In the genomic region with DNA sequence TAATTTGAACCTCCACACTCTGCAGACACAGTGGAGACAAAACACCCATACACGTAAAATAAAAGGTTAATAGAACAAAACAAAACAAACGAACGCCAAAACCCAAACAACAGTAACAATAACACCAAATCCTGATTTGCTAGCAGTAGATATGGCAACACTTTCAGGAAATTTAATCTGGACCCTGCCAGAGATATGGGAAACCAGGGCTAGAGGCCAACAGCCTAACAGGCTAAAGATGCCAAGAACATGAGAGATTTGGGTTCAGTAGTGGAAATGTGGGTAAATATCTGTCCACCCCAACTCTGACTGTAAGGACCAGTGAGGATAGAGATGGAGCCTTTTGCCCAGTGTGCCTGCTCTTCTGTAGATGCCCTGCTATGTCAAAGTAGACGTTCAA, we compare ENCODE assay signal across 9 mouse cellular contexts. TPM values are rescaled to one million over a fixed set of nuclear protein-coding genes. Genes with fewer than 3 reads are reported as not detected.
DNase-seq lines count a peak whose midpoint lies in the region; ATAC-seq and TF ChIP-seq lines count a peak whose summit lies in the region.
"Had no signal": no experiment of that assay in that cellular context is flagged by ENCODE, and none has a peak within 500 bp of the region (broad histone marks: within the 10 kb centered on the region; RNA-seq: fewer than 3 reads in every experiment).

No protein-coding gene starts in this region.

- no peaks in the 10 kb centered on the region for H3K9me3 ChIP-seq in hindbrain, embryonic 10.5 days
- no peaks in the 10 kb centered on the region for H3K9me3 ChIP-seq in hindbrain, embryonic 11.5 days (ENCODE audit: control insufficient read depth, low read length)
- H3K9me3 ChIP-seq in ES-Bruce4 (replicated peaks; ENCODE audit: control insufficient read depth, insufficient read depth, low read length, poor library complexity, severe bottlenecking) = no peaks in the 10 kb centered on the region
- no peaks in the 10 kb centered on the region for H3K9me3 ChIP-seq in limb, embryonic 13.5 days

- H3K27me3 ChIP-seq in hindbrain, embryonic 10.5 days (ENCODE audit: insufficient read depth, poor library complexity, severe bottlenecking) = peaks cover 42% of the 10 kb centered on the region
- H3K27me3 ChIP-seq in hindbrain, embryonic 11.5 days (ENCODE audit: control insufficient read depth, insufficient read depth, low read length) = no peaks in the 10 kb centered on the region
- no peaks in the 10 kb centered on the region for H3K27me3 ChIP-seq in ES-Bruce4 (ENCODE audit: control insufficient read depth, insufficient read depth, low read length, poor library complexity, severe bottlenecking)
- H3K27me3 ChIP-seq in limb, embryonic 13.5 days = peaks cover 6% of the 10 kb centered on the region; the same call in 1 of the 2 replicates

- H3K36me3 ChIP-seq in hindbrain, embryonic 10.5 days = no peaks in the 10 kb centered on the region
- H3K36me3 ChIP-seq in hindbrain, embryonic 11.5 days (ENCODE audit: control insufficient read depth, insufficient read depth, low read length) = no peaks in the 10 kb centered on the region
- H3K36me3 ChIP-seq in ES-Bruce4 (ENCODE audit: control insufficient read depth, insufficient read depth, low read length, poor library complexity, severe bottlenecking) = no peaks in the 10 kb centered on the region
- no peaks in the 10 kb centered on the region for H3K36me3 ChIP-seq in limb, embryonic 13.5 days

- peaks cover 20% of the 10 kb centered on the region for H3K4me1 ChIP-seq in hindbrain, embryonic 10.5 days (replicated peaks)
- H3K4me1 ChIP-seq in hindbrain, embryonic 11.5 days (replicated peaks; ENCODE audit: control insufficient read depth, insufficient read depth, low read length) = no peaks in the 10 kb centered on the region; the same call in none of the 2 replicates
- H3K4me1 ChIP-seq in ES-Bruce4 (ENCODE audit: control insufficient read depth, insufficient read depth, low read length) = peaks cover 1% of the 10 kb centered on the region
- H3K4me1 ChIP-seq in limb, embryonic 13.5 days = peaks cover 8% of the 10 kb centered on the region; the same call in 1 of the 2 replicates

- H3K27ac ChIP-seq in hindbrain, embryonic 10.5 days = no peak overlapping the region
- H3K27ac ChIP-seq in hindbrain, embryonic 11.5 days (ENCODE audit: low read depth, low read length) = no peak overlapping the region
- H3K27ac ChIP-seq in ES-Bruce4 (ENCODE audit: insufficient read depth, low read length) = no peak overlapping the region
- H3K27ac ChIP-seq in limb, embryonic 13.5 days = no peak overlapping the region
- H3K27ac ChIP-seq: macrophage had no signal

- TF ChIP-seq EP300 in ES-Bruce4 (IDR thresholded peaks at IDR 0.05; ENCODE audit: insufficient read depth, low read depth, low read length) = no peak

- no peak for TF ChIP-seq CTCF in ES-Bruce4 (IDR thresholded peaks at IDR 0.05; ENCODE audit: low read depth, low read length)

- no peak overlapping the region for H3K9ac ChIP-seq in hindbrain, embryonic 11.5 days (ENCODE audit: low read depth, low read length)
- H3K9ac ChIP-seq in ES-Bruce4 (ENCODE audit: low read depth, poor library complexity, severe bottlenecking) = peak overlapping the region; percentile 91
- no peak overlapping the region; the same call in 1 of the 2 replicates for H3K9ac ChIP-seq in limb, embryonic 13.5 days

- no peak for TF ChIP-seq POLR2A in ES-Bruce4 (IDR thresholded peaks at IDR 0.05; ENCODE audit: insufficient read depth, low read length)

- no peak overlapping the region for H3K4me2 ChIP-seq in hindbrain, embryonic 11.5 days (replicated peaks; ENCODE audit: low read depth, low read length)
- H3K4me2 ChIP-seq in limb, embryonic 13.5 days (replicated peaks) = peak overlapping the region; percentile 91

- 0 out of 2 replicates have a peak overlapping the region, but pooled peaks have one; percentile 62 for H3K4me3 ChIP-seq in hindbrain, embryonic 10.5 days
- H3K4me3 ChIP-seq in hindbrain, embryonic 11.5 days (ENCODE audit: low read depth, low read length) = no peak overlapping the region
- H3K4me3 ChIP-seq in ES-Bruce4 (ENCODE audit: low read depth, low read length) = no peak overlapping the region
- H3K4me3 ChIP-seq in limb, embryonic 13.5 days = peak overlapping the region; percentile 65; the same call in 1 of the 2 replicates

- ATAC-seq in hindbrain, embryonic 11.5 days (ENCODE audit: low FRiP score) = no peak
- ATAC-seq in limb, embryonic 13.5 days (ENCODE audit: low FRiP score, low read depth) = no peak

- WGBS in hindbrain, embryonic 10.5 days = 55% methylated on average over 4 of the region's 4 CpGs
- 60% methylated on average over 4 of the region's 4 CpGs for WGBS in hindbrain, embryonic 11.5 days
- WGBS in limb, embryonic 13.5 days = 56% methylated on average over 4 of the region's 4 CpGs

- no peak for DNase-seq in hindbrain, embryonic 10.5 days (ENCODE audit: low spot score)
- no peak for DNase-seq in hindbrain, embryonic 11.5 days (ENCODE audit: low spot score)
- DNase-seq in 3T3-L1 (ENCODE audit: low read depth, low spot score) (peak; percentile 12), MN1 (ENCODE audit: low spot score) (no peak)
- DNase-seq in urinary bladder, postnatal 25 days (ENCODE audit: low spot score) = no peak

RNA-seq across cellular contexts. Expression of a gene that starts 3.4 kb away (rescaled TPM):
- 0.12 TPM in 1 of 2 replicates, not detected in the other for polyA plus RNA-seq in hindbrain, embryonic 10.5 days (2016; fragmentation: Nextera tagmentation; extraction: Ambion mirVana)
- 0.22 TPM in 1 of 2 replicates, not detected in the other for polyA plus RNA-seq in hindbrain, embryonic 11.5 days (2014; fragmentation: Nextera tagmentation; extraction: Ambion mirVana)
- not detected in 2 replicates for polyA plus RNA-seq in ES-Bruce4 (2011; ENCODE audit: insufficient read depth, insufficient read length, low read depth, missing spikeins)
- 0.15 and 0.27 TPM in 2 replicates for polyA plus RNA-seq in limb, embryonic 13.5 days (2015; fragmentation: Nextera tagmentation; extraction: Ambion mirVana)
- polyA plus RNA-seq: gonadal fat pad, adult 2 months; macrophage had no signal

RNA-seq across cellular contexts. Expression of a gene that starts 52.1 kb away (rescaled TPM):
- 79.0 and 84.9 TPM in 2 replicates for polyA plus RNA-seq in hindbrain, embryonic 10.5 days (2016; fragmentation: Nextera tagmentation; extraction: Ambion mirVana)
- polyA plus RNA-seq in hindbrain, embryonic 11.5 days (2014; fragmentation: Nextera tagmentation; extraction: Ambion mirVana) = 63.8 and 79.7 TPM in 2 replicates
- 129 and 133 TPM in 2 replicates for polyA plus RNA-seq in ES-Bruce4 (2011; ENCODE audit: insufficient read depth, insufficient read length, low read depth, missing spikeins)
- polyA plus RNA-seq in limb, embryonic 13.5 days (2015; fragmentation: Nextera tagmentation; extraction: Ambion mirVana) = 68.4 and 71.9 TPM in 2 replicates

Comparison
In these comparisons a context has a peak if more than half of its experiments do, and no peak if none do; other contexts are left out.
1. H3K4me3 ChIP-seq: peak in hindbrain, embryonic 10.5 days (single experiment) and limb, embryonic 13.5 days (single experiment); none in hindbrain, embryonic 11.5 days (single experiment) and ES-Bruce4 (single experiment).